Mouse (Mus musculus): ENCODE measurements at regions not wholly inside any gene's neighbourhood (a gene's known extent, or its start where the extent isn't known, plus 50 kb on each side); places are given as distances from the start of the nearest gene placed in this dataset.

DNA sequence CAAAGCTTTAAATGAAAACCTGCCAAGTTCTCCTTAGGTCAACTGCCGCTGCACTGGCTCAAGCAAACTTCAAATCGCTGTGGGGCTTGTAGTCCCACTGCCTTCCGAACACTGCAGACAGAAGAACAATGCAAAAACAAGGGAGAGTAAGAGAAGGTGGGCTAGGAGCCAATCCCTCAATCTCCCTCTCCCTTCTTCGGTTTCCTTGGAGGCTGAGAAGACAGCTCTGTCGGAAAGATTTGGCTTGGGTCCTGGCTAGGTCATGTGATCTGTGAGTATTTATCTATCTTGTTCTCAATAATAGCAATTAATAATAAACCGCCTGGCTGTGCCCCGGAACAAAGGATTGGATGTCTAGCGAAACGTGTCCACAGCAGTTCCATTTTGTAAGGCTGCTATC lies 147.6 kb downstream of the Gas1 start:
- TF ChIP-seq CTCF (IDR thresholded peaks at IDR 0.05; ENCODE audit: extremely low read depth, insufficient read depth, low read length), result no peak
- TF ChIP-seq POLR2A (IDR thresholded peaks at IDR 0.05; ENCODE audit: extremely low read depth, insufficient read depth, low read length), result no peak

All from cortical plate, adult 2 months (tissue).